Mouse (Mus musculus): Measurements from ENCODE around the gene Aldh2.

GRCm38 (mm10) chr5:121592064-121592815, 1.4 kb downstream of the Aldh2 start:
- TF ChIP-seq POLR2A (IDR thresholded peaks at IDR 0.05; ENCODE audit: extremely low read depth, insufficient read depth, low read length) (no peak), CTCF (IDR thresholded peaks at IDR 0.05; ENCODE audit: low read depth, low read length) (no peak)
